Mouse (Mus musculus) testis, adult 2 months (tissue): ENCODE results near the gene Snrnp27. TPM values are rescaled to one million over a fixed set of nuclear protein-coding genes. Genes with fewer than 3 reads are reported as not detected.

Source experiments
- H3K27ac ChIP-seq: fragments of 200-500 bp; 2 replicates; pipeline ENCODE4 v1.5.1; 2012; ENCODE audit warnings: low read depth, low read length; ENCODE audit not compliant: control insufficient read depth, insufficient read depth
- H3K27me3 ChIP-seq: fragments of 200-500 bp; 2 replicates; pipeline ENCODE4 v1.6.1; 2012; ENCODE audit warnings: mild to moderate bottlenecking, low read length, moderate library complexity; ENCODE audit not compliant: control insufficient read depth, insufficient read depth
- H3K36me3 ChIP-seq: fragments of 200-500 bp; 2 replicates; pipeline ENCODE4 v1.6.1; 2012; ENCODE audit warnings: mild to moderate bottlenecking, low read length; ENCODE audit not compliant: control insufficient read depth, insufficient read depth
- H3K4me1 ChIP-seq: fragments of 200-500 bp; 2 replicates; pipeline ENCODE4 v1.6.1; 2012; ENCODE audit warnings: low read length; ENCODE audit not compliant: control insufficient read depth, insufficient read depth
- H3K4me3 ChIP-seq: fragments of 200-500 bp; 2 replicates; pipeline ENCODE4 v1.5.1; 2012; ENCODE audit warnings: low read depth, mild to moderate bottlenecking, low read length, moderate library complexity, mixed read lengths; ENCODE audit not compliant: control insufficient read depth
- CTCF ChIP-seq: fragments of 200-500 bp; IDR thresholded peaks from 2 replicates; pipeline ENCODE4 v1.5.1; 2012; ENCODE audit warnings: low read depth, mild to moderate bottlenecking, inconsistent platforms, low read length, moderate library complexity; ENCODE audit not compliant: control insufficient read depth, insufficient read depth, insufficient replicate concordance
- POLR2A ChIP-seq: fragments of 200-500 bp; IDR thresholded peaks from 2 replicates; pipeline ENCODE4 v1.6.1; 2012; ENCODE audit warnings: low read depth, mild to moderate bottlenecking, inconsistent platforms, low read length, moderate library complexity; ENCODE audit not compliant: control insufficient read depth
- polyA plus RNA-seq: library from polyadenylated mRNA; depleted of rRNA; stranded (reverse); fragments of >200 nt; gene quantifications from 2 replicates; pipeline ENCODE4 v1.2.3, GENCODE M21; 2012

Snrnp27 gene
- polyA plus RNA-seq, 1 experiment = 18.4 TPM

GRCm38 (mm10) chr6:86670873-86671272, 13.4 kb downstream of the Snrnp27 start:
- H3K27me3 ChIP-seq = no peaks in the 10 kb centered on the region
- H3K4me3 ChIP-seq = no peak overlapping the region
- H3K4me1 ChIP-seq = peaks cover 5% of the 10 kb centered on the region
- TF ChIP-seq POLR2A (no peak), CTCF (peak; percentile 28; the same call in 1 of the 2 replicates)
- H3K27ac ChIP-seq = no peak overlapping the region
- peaks cover 1% of the 10 kb centered on the region; the same call in 1 of the 2 replicates for H3K36me3 ChIP-seq

DNA sequence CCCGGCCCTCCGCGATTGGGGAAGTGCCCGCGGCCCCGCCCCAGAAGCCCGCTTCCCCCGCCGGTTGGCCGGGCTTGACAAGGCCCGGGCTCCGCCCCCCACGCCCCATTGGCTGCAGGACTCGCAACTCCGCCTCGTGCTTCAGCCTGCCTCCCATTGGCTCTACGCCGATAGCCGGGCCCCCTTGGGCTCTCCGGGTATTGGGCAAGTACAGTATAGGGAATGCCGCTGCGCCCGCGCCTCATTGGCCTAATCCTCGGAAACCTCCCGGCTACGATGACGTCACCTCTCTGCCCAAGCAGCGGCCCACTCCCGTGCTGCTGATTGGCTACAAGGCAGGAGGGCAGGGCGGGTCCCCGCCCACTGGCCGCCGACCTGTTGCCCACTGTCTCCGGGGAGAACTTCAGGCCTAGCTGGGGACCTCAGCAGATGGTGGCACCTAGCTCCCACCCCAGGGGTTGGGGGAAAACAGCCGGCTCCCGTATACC, 15.0 kb downstream of the Snrnp27 start:
- peak overlapping the region; percentile 78 for H3K27ac ChIP-seq
- H3K4me3 ChIP-seq = peak overlapping the region; percentile 98
- peaks cover 7% of the 10 kb centered on the region for H3K4me1 ChIP-seq
- no peak for TF ChIP-seq CTCF
- peak; percentile 80 for TF ChIP-seq POLR2A
- no peaks in the 10 kb centered on the region for H3K27me3 ChIP-seq
- H3K36me3 ChIP-seq = peaks cover 1% of the 10 kb centered on the region; the same call in 1 of the 2 replicates

GRCm38 (mm10) chr6:86668580-86669239, 15.6 kb downstream of the Snrnp27 start, which contains the start of gene Mxd1:
Gene Mxd1 (minus strand): TSS chr6:86669161.
- Histone ChIP-seq H3K36me3 (peaks cover 1% of the 10 kb centered on the region; the same call in 1 of the 2 replicates), H3K4me3 (peak within 1 kb of the TSS; percentile 98), H3K4me1 (peaks cover 7% of the 10 kb centered on the region), H3K27me3 (no peaks in the 10 kb centered on the region), H3K27ac (peak within 1 kb of the TSS; percentile 96)
- peak; percentile 55 for TF ChIP-seq POLR2A
- no peak for TF ChIP-seq CTCF

DNA sequence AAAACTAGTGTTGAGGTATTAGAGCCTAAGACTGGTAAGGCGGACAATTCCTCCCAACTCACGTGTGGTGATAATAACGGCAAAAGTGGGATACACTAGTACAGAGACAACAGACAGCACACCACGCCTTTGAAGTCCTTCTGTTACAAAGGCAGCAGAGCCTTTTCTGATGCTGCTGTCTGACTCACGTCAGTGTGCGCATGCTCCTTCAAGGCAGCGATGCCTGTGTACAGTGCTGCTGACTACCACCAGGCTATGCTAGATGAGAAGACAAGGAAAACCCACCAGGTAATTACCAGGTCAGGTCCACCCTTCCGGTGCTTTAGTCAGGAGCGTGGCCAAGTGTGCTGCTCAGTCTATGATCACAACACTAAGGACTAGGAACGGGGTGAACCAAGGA, 17.3 kb downstream of the Snrnp27 start:
- Histone ChIP-seq H3K36me3 (peaks cover 1% of the 10 kb centered on the region; the same call in 1 of the 2 replicates), H3K4me1 (peaks cover 7% of the 10 kb centered on the region), H3K27ac (no peak overlapping the region), H3K4me3 (peak overlapping the region; percentile 98), H3K27me3 (no peaks in the 10 kb centered on the region)
- TF ChIP-seq POLR2A = no peak

GRCm38 (mm10) chr6:86665560-86666307, 18.6 kb downstream of the Snrnp27 start:
- no peak overlapping the region for H3K27ac ChIP-seq
- H3K4me1 ChIP-seq = peaks cover 7% of the 10 kb centered on the region
- no peak overlapping the region for H3K4me3 ChIP-seq
- H3K36me3 ChIP-seq = peaks cover 1% of the 10 kb centered on the region; the same call in 1 of the 2 replicates
- H3K27me3 ChIP-seq = no peaks in the 10 kb centered on the region
- TF ChIP-seq POLR2A (no peak), CTCF (no peak)

GRCm38 (mm10) chr6:86665076-86665475, 19.2 kb downstream of the Snrnp27 start:
- no peaks in the 10 kb centered on the region for H3K27me3 ChIP-seq
- H3K27ac ChIP-seq = no peak overlapping the region
- H3K36me3 ChIP-seq = peaks cover 1% of the 10 kb centered on the region; the same call in 1 of the 2 replicates
- H3K4me1 ChIP-seq = peaks cover 6% of the 10 kb centered on the region
- TF ChIP-seq CTCF (no peak), POLR2A (no peak)
- H3K4me3 ChIP-seq = no peak overlapping the region

- H3K36me3 ChIP-seq = no peaks in the 10 kb centered on the region; the same call in 1 of the 2 replicates
- peak overlapping the region; percentile 21; the same call in 1 of the 2 replicates for H3K27ac ChIP-seq
- no peaks in the 10 kb centered on the region; the same call in 1 of the 2 replicates for H3K4me1 ChIP-seq
- H3K4me3 ChIP-seq = no peak overlapping the region
- no peaks in the 10 kb centered on the region for H3K27me3 ChIP-seq
- TF ChIP-seq CTCF = no peak
- TF ChIP-seq POLR2A = no peak
Observed at GRCm38 (mm10) chr6:86660161-86660877, 24.0 kb downstream of the Snrnp27 start.
